Mouse (Mus musculus) liver, adult (tissue): ENCODE results near the gene Cdsn.

Source experiments
- GATA4 ChIP-seq: IDR thresholded peaks from 2 replicates; pipeline ENCODE4 v1.6.1; 2014; ENCODE audit warnings: mild to moderate bottlenecking, low read length; ENCODE audit not compliant: insufficient replicate concordance

Cdsn gene

DNA sequence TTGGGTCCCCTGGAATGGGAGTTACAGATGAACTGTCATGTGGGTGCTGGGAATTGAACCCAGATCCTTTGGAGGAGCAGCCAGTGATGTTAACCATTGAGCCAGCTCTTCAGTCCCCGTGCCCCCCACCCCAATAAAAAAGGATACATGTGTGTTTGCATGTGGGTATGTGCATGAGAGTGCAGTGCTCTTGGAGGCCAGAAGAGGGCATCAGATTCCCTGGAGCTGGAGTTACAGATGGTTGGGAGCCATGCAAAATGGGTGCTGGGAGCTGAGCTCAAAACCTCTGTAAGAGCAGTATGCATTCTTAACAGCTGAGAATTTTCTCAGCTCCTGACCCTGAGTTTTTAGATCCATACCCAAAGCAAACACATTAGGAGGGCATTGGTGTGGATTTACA lies 35.4 kb downstream of the Cdsn start:
- no peak for TF ChIP-seq GATA4

DNA sequence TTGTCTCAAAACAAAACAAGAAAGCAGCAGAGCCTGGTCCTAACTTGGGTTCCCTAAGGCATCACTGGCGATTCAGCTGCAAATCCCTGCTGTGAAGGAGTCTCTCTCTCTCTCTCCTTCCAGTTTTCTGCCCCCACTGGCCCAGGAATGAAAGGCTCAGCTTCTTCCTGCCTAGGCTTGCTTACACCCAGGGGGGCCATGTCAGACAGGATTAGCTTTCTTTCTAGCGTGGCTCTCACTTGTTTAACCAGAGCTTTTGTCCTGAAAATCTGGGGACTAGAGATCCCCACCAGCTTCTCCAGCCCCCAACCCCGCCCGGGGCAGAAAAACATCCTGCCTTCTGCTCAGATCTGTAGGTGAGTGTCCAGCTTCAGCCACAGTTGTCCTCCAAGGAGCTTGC lies 36.5 kb downstream of the Cdsn start:
- TF ChIP-seq GATA4, result no peak

DNA sequence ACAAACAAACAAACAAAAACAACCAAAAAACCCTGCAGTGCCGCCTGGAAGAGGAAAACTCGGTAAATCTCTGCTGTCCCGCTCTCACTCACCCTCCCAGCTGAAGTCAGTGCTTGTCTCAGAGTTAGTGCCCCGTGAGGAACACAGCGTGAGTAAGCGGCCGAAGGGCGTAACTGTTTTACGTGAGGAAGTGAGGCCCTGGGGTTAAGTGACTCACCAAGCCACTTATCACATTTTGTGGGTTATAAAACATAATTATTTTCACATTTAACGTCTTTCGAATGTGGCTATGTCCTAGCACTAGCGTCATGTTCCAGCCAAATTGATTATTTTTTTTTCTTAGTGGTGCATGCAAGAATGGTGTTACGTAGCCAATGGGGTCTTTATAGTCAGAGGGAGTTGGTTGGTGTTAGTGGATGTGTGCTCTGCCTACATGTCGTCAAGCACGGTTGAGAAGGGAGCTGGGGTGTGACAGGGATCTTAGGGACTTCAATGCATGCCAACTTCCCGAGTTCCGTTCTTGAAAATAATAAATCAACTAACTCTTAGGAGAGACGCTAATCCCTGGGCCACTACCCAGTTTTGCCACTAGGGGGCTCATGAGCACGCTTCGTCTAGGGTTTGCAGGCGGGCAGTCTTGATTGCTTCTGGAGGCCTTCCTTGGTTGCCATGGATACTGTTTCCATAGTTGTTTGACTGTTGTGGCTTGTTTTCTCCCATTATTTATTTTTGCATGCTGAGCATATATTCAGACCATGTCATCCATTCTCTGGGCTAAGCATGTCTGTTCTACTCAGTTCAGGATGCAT lies 38.7 kb downstream of the Cdsn start:
- no peak for TF ChIP-seq GATA4

DNA sequence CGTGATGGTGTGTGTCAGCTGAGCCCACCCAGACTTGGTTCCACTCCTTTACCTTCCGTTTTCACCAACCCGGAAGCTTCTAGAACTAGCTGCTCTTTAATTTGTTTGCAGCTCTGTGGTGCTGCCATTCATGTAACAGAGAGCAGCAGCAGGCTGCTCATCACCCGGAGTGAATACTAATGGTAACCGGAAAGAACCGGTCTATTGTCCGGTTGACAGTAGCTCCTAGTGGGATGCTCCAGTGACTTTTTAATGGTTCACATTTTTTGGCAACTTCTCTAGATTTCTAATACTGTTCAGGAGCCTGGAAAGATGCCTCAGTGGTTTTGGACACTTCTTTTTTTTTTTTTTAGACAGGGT lies 39.3 kb downstream of the Cdsn start:
- no peak for TF ChIP-seq GATA4

DNA sequence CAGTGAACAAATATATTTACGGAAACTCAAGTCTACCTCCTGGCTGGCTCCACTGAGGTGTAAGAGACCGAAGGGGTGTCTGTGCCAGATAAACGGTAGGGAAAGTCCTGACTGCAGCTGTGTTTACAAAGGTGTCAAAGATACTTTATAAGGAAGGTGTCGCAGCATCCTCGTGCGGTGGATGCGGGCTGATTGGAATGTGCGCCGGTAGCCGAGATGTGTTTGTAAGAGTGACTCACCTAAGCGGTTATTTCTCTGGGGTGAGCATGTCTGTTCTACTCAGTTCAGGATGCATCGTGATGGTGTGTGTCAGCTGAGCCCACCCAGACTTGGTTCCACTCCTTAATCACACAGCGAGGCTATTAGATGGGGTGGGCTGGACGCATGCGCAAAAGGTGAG lies 39.8 kb downstream of the Cdsn start:
- TF ChIP-seq GATA4, result no peak

DNA sequence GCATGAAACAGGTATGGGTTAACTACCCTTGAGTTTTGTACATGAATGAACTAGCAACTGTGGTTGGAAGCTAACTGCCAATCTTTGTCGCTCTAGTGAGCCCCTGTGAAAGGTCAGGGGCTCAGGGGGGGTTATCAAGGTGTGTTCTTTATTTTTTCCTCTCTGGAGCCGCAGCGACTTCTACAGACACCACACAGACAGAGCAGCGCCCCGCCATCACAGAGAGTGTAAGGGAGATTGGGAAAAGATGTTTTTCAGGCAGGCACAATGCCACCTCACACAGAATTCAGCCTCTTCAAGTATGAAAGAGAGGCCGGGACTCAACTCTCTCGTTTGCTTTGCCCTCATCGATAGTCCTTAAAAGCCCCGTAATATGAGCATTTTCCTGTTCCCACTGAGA lies 40.2 kb downstream of the Cdsn start:
- TF ChIP-seq GATA4, result no peak

DNA sequence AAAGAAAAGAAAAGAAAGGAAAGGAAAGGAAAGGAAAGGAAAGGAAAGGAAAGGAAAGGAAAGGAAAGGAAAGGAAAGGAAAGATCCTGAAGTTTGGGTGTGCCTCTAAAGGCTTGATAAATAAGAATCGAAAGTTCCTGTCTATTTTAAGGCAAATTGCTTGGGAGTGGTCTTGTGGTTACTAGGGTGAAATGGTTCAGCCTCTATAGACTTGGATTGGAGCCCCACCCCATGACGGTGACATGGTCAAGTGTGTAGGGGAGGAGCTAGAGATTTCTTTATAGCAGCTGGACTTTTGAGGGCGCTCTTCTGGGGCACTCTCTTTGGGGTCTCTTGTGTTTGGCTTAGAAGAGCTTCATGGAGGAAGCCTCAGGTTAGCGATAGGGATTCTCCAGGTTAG lies 41.9 kb downstream of the Cdsn start:
- no peak for TF ChIP-seq GATA4

DNA sequence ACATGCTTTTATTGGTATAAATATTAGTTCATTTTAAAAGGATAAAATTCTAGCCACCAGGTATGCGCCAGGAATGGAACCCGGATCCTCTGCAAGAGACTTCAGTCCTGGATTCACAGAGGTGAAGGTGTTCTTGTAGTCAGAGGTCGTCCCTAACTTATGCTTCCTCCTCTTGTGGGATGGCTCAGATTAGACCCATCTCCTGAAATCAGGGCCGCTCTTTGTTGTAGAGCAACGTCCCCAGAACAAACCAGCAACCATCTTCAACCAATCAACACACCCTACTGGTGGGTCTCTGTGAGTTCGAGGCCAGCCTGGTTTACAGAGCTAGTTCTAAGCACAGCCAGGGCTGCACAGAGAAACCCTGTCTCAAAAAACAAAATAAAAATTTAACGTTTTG lies 42.5 kb downstream of the Cdsn start:
- TF ChIP-seq GATA4, result no peak

DNA sequence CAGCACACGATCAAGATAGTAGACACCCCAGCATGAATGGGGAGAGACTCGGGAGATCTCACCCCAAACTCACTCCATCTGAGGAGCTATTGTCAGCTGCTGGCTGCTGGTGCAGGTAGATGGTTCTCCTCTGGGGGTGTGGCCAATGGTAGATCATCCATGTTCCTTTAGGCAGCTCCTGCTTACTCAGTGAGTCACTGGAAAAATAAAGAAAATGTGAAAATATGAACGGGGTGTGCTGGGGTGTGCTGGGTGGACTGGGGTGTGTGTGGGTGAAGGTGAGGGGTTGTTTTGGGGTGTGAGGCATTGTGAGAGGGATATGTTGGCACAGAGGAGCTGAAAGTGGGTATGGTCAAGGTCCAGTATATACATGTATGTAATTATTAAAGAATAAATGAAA lies 45.5 kb downstream of the Cdsn start:
- TF ChIP-seq GATA4, result no peak

DNA sequence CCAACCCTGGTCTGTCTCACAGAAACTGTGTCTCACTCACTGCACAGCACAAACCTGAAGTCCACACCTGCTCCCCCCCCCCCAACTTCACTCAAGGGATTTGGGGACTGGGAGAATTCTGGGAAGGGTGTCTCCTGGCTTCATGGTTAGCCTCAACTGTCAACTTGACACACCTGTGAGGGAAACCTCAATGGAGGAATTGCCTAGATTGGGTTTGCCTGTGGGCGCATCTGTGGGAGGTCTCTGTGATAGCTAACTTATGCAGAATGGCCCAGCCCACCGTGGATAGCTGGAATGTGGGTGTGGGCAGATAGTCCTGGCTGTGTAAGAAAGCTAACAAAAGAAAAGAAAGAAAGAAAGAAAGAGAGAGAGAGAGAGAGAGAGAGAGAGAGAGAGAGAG lies 49.3 kb downstream of the Cdsn start, which contains the start of gene Sfta2:
Gene Sfta2 (plus strand): TSS at position 301 of the 400 bp plus-strand sequence.
- TF ChIP-seq GATA4, result no peak

DNA sequence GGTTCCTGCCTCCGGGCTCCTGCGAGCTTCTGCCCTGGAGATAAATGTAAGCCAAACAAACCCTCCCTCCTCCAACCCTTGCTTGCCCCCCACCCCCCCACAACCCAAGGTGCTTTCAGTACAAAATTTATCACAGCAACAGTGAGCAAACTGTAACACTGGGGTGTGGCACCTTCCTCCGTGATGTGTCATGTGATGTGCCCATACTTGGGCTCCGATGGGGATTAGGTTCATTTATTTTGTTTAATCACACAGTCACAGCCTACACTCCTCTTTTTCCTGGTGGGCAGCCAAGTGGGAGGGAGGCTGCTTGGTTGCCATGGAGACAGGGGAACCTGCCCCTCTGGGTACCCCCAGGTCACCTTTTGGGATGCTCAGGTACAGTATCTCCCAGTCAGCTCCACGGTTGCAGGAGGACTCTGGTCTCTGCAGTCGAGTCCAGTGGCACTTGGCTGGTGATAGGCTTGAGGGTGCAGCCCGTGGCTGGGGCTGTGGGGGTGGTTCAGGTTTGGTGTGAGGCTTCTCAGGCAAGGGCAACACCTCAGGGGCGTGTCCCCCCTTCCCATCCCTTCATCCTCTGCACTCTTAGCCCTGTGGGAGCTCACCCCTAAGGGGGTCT lies 49.9 kb downstream of the Cdsn start:
- no peak for TF ChIP-seq GATA4
